Mouse (Mus musculus) embryonic facial prominence, embryonic 14.5 days (tissue): ENCODE results near the gene Vars. TPM values are rescaled to one million over a fixed set of nuclear protein-coding genes. Genes with fewer than 3 reads are reported as not detected.
"Not testable (repeated sequence)": the region's sequence is repeated elsewhere in the genome, so short reads cannot be mapped to it uniquely, and the experiment has no call there.

Experiments used
- ATAC-seq: fragments of 200-750 bp; cut with Nextera tagmentation; 2 replicates; pipeline ENCODE4 v1.8.0; 2017; ENCODE audit warnings: low read depth, moderate number of reproducible peaks, moderate TSS enrichment
- DNase-seq: peaks from one replicate; pipeline ENCODE4 v3.0.0-alpha.2; 2015; ENCODE audit warnings: low spot score
- H3K27ac ChIP-seq: fragments of 300-500 bp; sonication (generic); replicated peaks from 2 replicates; pipeline ENCODE4 v1.5.1; 2014; ENCODE audit warnings: low read depth, mild to moderate bottlenecking, low read length, moderate library complexity
- H3K27me3 ChIP-seq: fragments of 300-500 bp; sonication (generic); replicated peaks from 2 replicates; pipeline ENCODE4 v1.6.1; 2014; ENCODE audit warnings: low read length; ENCODE audit not compliant: control insufficient read depth, insufficient read depth
- H3K36me3 ChIP-seq: fragments of 300-500 bp; sonication (generic); 2 replicates; pipeline ENCODE4 v1.6.1; 2014; ENCODE audit warnings: low read length, mixed read lengths; ENCODE audit not compliant: control insufficient read depth, insufficient read depth
- H3K4me1 ChIP-seq: fragments of 300-500 bp; sonication (generic); 2 replicates; pipeline ENCODE4 v1.6.1; 2014; ENCODE audit warnings: antibody characterized with exemption, low read length; ENCODE audit not compliant: control insufficient read depth, insufficient read depth
- H3K4me2 ChIP-seq: fragments of 300-500 bp; sonication (generic); 2 replicates; pipeline ENCODE4 v1.6.1; 2014; ENCODE audit warnings: low read depth, mild to moderate bottlenecking, low read length, moderate library complexity, mixed read lengths
- H3K4me3 ChIP-seq: fragments of 300-500 bp; sonication (generic); 2 replicates; pipeline ENCODE4 v1.5.1; 2014; ENCODE audit warnings: low read depth, mild to moderate bottlenecking, low read length
- H3K9ac ChIP-seq: fragments of 300-500 bp; sonication (generic); 2 replicates; pipeline ENCODE4 v1.6.1; 2014; ENCODE audit warnings: low read depth, mild to moderate bottlenecking, low read length, moderate library complexity, mixed read lengths
- H3K9me3 ChIP-seq: fragments of 300-500 bp; sonication (generic); 2 replicates; pipeline ENCODE4 v1.6.1; 2016; ENCODE audit warnings: low read length; ENCODE audit not compliant: control insufficient read depth
- WGBS: fragments of 180-500 bp; shearing (Covaris S2); extraction: QIAGEN DNeasy Blood & Tissue Kit; methylation state at CpG from one replicate; pipeline ENCODE4 v1.1.7; 2014; 5-methylcytosine and 5-hydroxymethylcytosine counted together
- polyA plus RNA-seq: library from polyadenylated mRNA; unstranded; fragments of >200 nt; fragmentation: Nextera tagmentation; extraction: Ambion mirVana; gene quantifications from 2 replicates; pipeline ENCODE4 v1.2.1, GENCODE M21; 2014

The Vars gene
- polyA plus RNA-seq, 1 experiment from 2014 or later, result 80.3 TPM

DNA sequence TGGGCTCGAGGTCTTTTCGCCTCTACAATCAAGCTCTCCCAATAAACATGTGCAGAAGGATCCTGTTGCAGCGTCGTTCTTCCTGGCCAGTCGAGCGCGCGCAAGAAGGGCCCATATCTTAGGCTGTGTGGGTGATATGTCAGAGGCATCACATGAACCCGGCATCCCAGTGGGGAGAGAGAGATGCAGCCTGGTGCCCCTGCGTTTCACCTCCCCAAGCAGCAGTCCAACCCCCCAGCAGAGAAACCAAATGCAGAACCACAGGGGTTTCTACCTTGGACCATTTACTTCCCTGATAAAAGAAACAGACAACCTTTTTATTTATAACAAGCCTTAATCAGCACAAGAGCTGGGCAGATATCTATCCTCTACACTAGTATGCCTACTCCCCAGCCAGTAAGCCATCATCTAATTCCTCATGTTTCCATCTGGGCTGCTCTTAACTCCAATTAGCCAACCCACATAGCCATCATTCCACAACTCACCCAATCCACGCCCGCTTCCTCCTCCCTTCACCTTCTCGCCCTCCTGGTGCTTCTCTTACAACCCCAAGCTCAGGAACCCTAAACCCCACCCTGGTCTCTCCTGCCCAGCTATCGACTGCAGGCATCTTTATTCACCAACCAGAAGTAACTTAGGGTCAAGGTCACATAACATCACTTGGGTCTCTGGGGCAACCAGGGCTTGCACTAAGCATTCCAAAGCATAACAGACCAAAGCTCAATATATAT is 4.2 kb upstream of the Vars start:
- Histone ChIP-seq H3K9ac (no peak overlapping the region; the same call in 1 of the 2 replicates), H3K4me2 (no peak overlapping the region)
- WGBS, result 93% methylated on average over 12 of the region's 14 CpGs

DNA sequence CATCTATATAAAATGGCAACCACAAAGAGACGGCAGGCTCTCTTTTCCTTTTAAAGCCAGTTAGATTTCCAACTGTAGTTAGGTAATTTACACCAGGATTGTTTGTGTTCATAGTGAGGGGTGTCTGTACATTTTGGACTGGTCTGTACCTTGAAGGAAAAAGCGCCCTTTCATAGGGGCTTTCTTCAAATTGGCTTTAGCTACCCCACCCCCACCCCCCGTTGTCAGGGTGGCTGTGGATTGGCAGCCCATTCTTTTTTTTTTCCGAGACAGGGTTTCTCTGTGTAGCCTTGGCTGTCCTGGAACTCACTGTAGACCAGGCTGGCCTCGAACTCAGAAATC is 3.7 kb upstream of the Vars start:
- no peak for ATAC-seq
- no peaks in the 10 kb centered on the region for H3K27me3 ChIP-seq
- H3K9me3 ChIP-seq, result no peaks in the 10 kb centered on the region
- no peak overlapping the region for H3K9ac ChIP-seq
- 87% methylated on average over 5 of the region's 5 CpGs for WGBS
- H3K27ac ChIP-seq, result no peak overlapping the region
- no peak for DNase-seq
- peaks cover 26% of the 10 kb centered on the region for H3K36me3 ChIP-seq
- no peak overlapping the region for H3K4me2 ChIP-seq
- H3K4me3 ChIP-seq, result no peak overlapping the region
- H3K4me1 ChIP-seq, result peaks cover 6% of the 10 kb centered on the region; the same call in 1 of the 2 replicates

More for the DNA sequence above, 4.2 kb upstream of the Vars start:
- H3K9me3 ChIP-seq, result no peaks in the 10 kb centered on the region
- ATAC-seq, result no peak
- H3K27me3 ChIP-seq, result no peaks in the 10 kb centered on the region
- no peak overlapping the region for H3K4me3 ChIP-seq
- no peak for DNase-seq
- peaks cover 6% of the 10 kb centered on the region; the same call in 1 of the 2 replicates for H3K4me1 ChIP-seq
- peaks cover 26% of the 10 kb centered on the region for H3K36me3 ChIP-seq
- no peak overlapping the region for H3K27ac ChIP-seq

DNA sequence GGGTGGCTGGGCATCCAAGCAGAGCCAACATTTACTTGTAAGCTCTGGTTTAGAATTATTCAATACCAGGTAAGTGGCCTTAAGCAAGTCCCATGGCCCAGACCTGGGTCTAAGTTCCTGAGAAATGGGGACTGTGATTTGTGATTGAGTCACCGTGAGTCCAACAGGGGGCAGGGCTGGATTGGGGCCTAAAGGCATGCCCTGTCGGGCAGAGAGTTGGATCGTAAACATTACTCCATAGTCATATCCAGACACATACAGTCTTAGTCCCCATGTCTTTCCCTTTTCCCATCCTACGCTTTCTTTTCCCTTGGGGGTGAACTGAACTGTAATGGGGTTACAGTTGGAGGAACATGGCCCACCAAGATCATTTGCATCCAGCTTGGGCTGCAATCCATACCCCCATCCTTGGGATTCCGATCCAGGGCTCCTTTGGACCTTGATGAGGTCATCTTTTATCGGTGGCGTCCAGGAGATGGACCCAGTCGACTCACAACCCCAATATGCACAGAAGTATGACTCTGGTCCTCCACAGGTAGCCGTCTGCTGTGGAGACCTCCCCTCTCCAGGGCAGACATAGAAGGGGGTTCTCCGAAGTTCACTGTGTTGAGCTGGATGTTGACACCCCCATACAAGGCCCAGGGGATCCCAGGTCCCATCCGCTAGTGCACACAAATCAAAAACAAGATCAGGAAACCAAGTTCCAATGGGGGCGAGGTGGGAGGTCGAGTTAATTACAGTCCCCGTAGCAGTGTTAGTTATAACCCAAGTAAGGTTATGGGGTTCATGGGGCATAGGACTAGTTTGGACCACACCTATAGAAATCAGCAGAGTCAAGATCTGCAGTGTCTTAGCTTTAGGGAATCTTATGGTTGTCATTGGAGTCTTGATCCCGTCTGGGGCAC is 2.0 kb upstream of the Vars start:
- Histone ChIP-seq H3K27me3 (no peaks in the 10 kb centered on the region), H3K4me2 (peak overlapping the region; percentile 99), H3K36me3 (peaks cover 24% of the 10 kb centered on the region), H3K9ac (no peak overlapping the region), H3K4me3 (peak overlapping the region; percentile 4; the same call in 1 of the 2 replicates), H3K4me1 (peaks cover 12% of the 10 kb centered on the region), H3K27ac (no peak overlapping the region), H3K9me3 (no peaks in the 10 kb centered on the region)
- DNase-seq, result no peak
- ATAC-seq, result no peak
- 92% methylated on average over 15 of the region's 15 CpGs for WGBS

DNA sequence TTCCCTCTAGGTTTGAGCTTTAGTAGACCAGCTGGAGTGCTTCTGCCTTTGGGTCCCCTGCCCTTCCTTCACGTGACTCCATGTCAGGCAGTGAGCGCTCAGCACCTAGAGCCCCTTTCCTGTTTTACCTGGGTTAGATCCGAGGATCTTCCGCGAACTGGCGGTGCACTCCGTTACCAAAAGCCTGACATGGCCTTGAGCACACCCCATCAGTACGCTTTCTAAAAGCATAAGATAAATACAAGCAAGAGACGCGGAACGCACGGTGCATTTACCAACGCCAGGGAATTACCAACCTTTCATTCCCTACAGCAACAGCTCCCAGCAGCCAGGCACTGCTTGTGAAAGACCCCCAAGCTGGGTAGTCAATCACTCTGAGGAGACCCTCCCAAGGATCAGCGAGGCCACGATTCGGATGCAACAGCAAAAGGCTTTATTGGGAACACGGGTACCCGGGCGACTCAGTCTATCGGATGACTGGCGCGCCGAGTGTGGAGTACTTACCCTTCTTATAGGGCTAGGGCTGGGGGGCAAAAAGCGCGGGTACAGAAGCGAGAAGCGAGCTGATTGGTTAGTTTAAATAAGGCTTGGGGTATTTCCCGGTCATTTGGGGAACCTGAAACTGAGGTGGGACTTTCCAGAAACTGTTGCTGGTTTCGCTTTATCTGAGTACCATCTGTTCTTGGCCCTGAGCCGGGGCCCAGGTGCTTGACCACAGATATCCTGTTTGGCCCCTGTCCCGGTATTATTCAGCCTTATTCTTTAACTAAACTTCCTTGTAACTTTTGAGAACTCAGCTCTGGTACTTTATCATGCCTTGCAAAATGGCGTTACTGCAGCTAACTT is 693 bp upstream of the Vars start:
- DNase-seq, H3K27me3 ChIP-seq, H3K9me3 ChIP-seq, ATAC-seq: not testable (repeated sequence)
- Histone ChIP-seq H3K36me3 (peaks cover 35% of the 10 kb centered on the region), H3K4me2 (peak overlapping the region; percentile 99), H3K27ac (peak overlapping the region; percentile 98), H3K4me3 (peak overlapping the region; percentile 88), H3K4me1 (peaks cover 12% of the 10 kb centered on the region), H3K9ac (peak overlapping the region; percentile 95)
- WGBS, result 22% methylated on average over 28 of the region's 32 CpGs

DNA sequence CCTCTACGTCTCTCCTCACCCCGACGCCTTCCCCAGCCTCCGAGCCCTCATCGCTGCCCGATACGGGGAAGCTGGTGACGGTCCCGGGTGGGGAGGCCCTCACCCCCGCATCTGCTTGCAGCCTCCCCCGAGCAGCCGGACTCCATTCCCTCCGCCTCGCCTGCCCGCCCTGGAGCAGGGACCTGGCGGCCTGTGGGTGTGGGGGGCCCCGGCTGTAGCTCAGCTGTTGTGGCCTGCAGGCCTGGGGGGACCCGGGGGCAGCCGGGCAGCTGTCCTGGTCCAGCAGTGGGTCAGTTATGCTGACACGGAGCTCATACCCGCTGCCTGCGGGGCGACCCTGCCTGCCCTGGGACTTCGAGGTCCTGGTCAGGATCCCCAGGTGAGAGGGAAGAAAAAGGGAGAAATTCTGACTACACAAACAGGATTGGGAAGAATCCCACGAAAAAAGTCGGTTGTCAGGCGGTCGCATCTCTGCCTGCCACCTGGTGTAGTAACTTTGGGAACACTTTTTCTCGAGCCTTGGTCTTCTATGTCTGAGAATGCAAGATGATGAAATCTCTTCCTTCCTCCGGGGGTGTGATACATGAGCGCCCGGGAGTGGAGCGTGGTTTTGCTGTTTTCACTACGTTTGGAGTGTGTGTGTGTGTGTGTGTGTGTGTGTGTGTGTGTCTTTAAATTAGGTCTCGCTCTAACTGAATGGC is 815 bp downstream of the Vars start:
- H3K27me3 ChIP-seq, result no peaks in the 10 kb centered on the region
- H3K9ac ChIP-seq, result peak overlapping the region; percentile 95
- DNase-seq (peak; percentile 72), ATAC-seq (no peak)
- no peaks in the 10 kb centered on the region for H3K9me3 ChIP-seq
- H3K4me3 ChIP-seq, result peak overlapping the region; percentile 88
- WGBS, result under 1% methylated on average over 34 of the region's 35 CpGs
- peak overlapping the region; percentile 99 for H3K4me2 ChIP-seq
- H3K4me1 ChIP-seq, result peaks cover 12% of the 10 kb centered on the region
- peak overlapping the region; percentile 98 for H3K27ac ChIP-seq
- H3K36me3 ChIP-seq, result peaks cover 48% of the 10 kb centered on the region

DNA sequence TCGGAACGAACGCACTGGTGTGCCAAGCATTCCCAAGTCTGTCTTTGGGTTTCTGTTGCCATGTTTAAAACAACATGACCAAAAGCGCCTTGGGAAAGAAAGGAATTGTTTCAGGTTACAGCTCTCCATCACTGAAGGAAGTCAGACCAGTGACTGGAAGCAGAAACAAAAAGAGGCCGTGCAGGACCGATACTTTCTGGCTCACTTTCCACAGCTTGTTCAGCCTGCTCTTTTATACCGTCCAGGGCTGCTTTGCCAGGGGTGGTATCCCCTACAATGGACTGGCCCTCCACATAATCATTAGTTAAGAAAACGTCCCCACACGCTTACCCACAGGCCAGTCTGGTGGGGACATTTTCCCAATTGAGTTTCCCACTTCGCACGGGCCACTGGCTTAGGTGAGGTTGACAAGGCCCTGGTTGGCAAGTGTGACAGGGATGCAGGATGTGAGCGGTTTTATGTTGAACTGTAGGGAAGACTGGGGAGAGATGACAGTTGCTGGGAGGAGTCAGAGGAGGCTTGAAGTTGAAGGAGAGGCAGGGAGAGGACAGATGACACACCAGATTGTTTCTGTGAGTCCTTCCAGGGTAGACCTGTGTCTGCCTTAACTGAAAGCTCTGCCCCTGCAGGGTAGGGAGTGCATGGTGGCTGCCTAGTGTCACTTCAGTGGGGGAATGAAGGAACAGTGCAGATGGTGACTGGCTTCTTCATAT is 1.5 kb downstream of the Vars start:
- Histone ChIP-seq H3K27ac (peak overlapping the region; percentile 98), H3K9me3 (no peaks in the 10 kb centered on the region), H3K4me1 (peaks cover 12% of the 10 kb centered on the region), H3K4me3 (peak overlapping the region; percentile 88), H3K9ac (peak overlapping the region; percentile 95), H3K27me3 (no peaks in the 10 kb centered on the region), H3K36me3 (peaks cover 53% of the 10 kb centered on the region), H3K4me2 (peak overlapping the region; percentile 99)
- ATAC-seq, result no peak
- no peak for DNase-seq
- whole genome bisulfite sequencing, result 5% methylated on average over 12 of the region's 12 CpGs

DNA sequence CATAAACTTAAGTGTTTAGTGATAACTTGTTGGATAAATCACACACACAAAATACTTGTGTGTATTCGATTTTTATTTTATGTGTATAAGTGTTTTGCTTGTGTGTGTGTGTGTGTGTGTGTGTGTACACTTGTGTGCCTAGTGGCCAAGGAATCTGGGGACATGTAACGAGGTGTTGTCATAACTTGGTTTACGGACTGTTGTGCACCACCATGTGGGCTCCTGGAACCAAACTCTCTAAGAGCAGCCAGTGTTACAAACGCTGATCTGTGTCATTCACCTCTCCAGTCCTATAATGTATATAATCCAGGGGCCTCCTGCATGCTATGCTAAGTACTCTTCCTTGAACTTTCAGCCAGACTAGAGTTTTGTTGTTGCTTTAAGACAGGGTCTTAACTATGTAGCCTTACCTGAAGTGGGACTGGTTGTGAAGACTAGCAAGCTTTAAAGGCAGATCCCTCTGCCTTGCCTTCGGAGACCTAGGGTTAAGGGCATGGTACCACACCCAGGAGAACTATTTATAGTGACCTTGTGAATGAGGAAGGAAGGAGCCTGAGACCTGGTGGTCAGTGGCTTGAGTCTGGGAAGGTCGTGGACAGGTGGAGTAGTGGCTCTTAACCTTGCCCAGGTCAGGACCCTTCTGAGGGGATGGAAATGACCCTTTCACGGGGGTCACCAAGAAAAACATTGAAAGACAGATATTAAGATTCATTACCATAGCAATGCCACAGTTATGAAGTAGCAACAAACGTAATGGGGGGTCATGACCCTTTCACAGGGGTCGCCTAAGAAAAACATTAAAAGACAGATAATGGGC is 2.4 kb downstream of the Vars start:
- WGBS, result 58% methylated on average over 9 of the region's 9 CpGs
- Histone ChIP-seq H3K9ac (peak overlapping the region; percentile 95), H3K27me3 (no peaks in the 10 kb centered on the region), H3K36me3 (peaks cover 53% of the 10 kb centered on the region), H3K9me3 (no peaks in the 10 kb centered on the region), H3K27ac (peak overlapping the region; percentile 98; the same call in 1 of the 2 replicates), H3K4me2 (peak overlapping the region; percentile 99), H3K4me1 (peaks cover 12% of the 10 kb centered on the region), H3K4me3 (peak overlapping the region; percentile 88)
- no peak for DNase-seq
- no peak for ATAC-seq
